Mouse (Mus musculus): ENCODE measurements around the gene Ebf1. TPM values are rescaled to one million over a fixed set of nuclear protein-coding genes. Genes with fewer than 3 reads are reported as not detected.

Gene Ebf1
- total RNA-seq, 2 experiments from 2014 or later: 2.6 to 3.1 TPM

GRCm38 (mm10) chr11:44851874-44852273 lies 234.8 kb downstream of the Ebf1 start:
- DNase-seq: no peak

GRCm38 (mm10) chr11:44852921-44853320 lies 235.8 kb downstream of the Ebf1 start:
- DNase-seq: no peak

GRCm38 (mm10) chr11:44854496-44854895 lies 237.4 kb downstream of the Ebf1 start:
- no peak for DNase-seq

GRCm38 (mm10) chr11:44861108-44861507 lies 244.0 kb downstream of the Ebf1 start:
- DNase-seq: no peak

GRCm38 (mm10) chr11:44863910-44864309 lies 246.8 kb downstream of the Ebf1 start:
- no peak for DNase-seq

GRCm38 (mm10) chr11:44866476-44867149 lies 249.5 kb downstream of the Ebf1 start:
- no peak for DNase-seq

GRCm38 (mm10) chr11:44867433-44867832 lies 250.3 kb downstream of the Ebf1 start:
- no peak for DNase-seq

- no peak for DNase-seq
Measured at GRCm38 (mm10) chr11:44873876-44874275, 256.8 kb downstream of the Ebf1 start.

- no peak for DNase-seq
Measured at GRCm38 (mm10) chr11:44875171-44875570, 258.1 kb downstream of the Ebf1 start.

- DNase-seq: no peak
Measured at GRCm38 (mm10) chr11:44881056-44881683, 264.1 kb downstream of the Ebf1 start.

GRCm38 (mm10) chr11:44882476-44882970 lies 265.4 kb downstream of the Ebf1 start:
- DNase-seq: no peak

GRCm38 (mm10) chr11:44884337-44884736 lies 267.2 kb downstream of the Ebf1 start:
- DNase-seq: no peak

GRCm38 (mm10) chr11:44886897-44887296 lies 269.8 kb downstream of the Ebf1 start:
- DNase-seq: no peak

- no peak for DNase-seq
Measured at GRCm38 (mm10) chr11:44887691-44888090, 270.6 kb downstream of the Ebf1 start.

- no peak for DNase-seq
Measured at GRCm38 (mm10) chr11:44888390-44888789, 271.3 kb downstream of the Ebf1 start.

- DNase-seq: no peak
Measured at GRCm38 (mm10) chr11:44892814-44893521, 275.9 kb downstream of the Ebf1 start.

- DNase-seq: no peak
Measured at GRCm38 (mm10) chr11:44893986-44894385, 276.9 kb downstream of the Ebf1 start.

GRCm38 (mm10) chr11:44894798-44895197 lies 277.7 kb downstream of the Ebf1 start:
- no peak for DNase-seq

GRCm38 (mm10) chr11:44895893-44896292 lies 278.8 kb downstream of the Ebf1 start:
- DNase-seq: no peak

- no peak for DNase-seq
Measured at GRCm38 (mm10) chr11:44897140-44897665, 280.1 kb downstream of the Ebf1 start.

- DNase-seq: no peak
Measured at GRCm38 (mm10) chr11:44899554-44899953, 282.4 kb downstream of the Ebf1 start.

- DNase-seq: no peak
Measured at GRCm38 (mm10) chr11:44899965-44900364, 282.8 kb downstream of the Ebf1 start.

GRCm38 (mm10) chr11:44900496-44900895 lies 283.4 kb downstream of the Ebf1 start:
- DNase-seq: no peak
